Mouse (Mus musculus): ENCODE data around the gene Psmb3.

Psmb3 gene

DNA sequence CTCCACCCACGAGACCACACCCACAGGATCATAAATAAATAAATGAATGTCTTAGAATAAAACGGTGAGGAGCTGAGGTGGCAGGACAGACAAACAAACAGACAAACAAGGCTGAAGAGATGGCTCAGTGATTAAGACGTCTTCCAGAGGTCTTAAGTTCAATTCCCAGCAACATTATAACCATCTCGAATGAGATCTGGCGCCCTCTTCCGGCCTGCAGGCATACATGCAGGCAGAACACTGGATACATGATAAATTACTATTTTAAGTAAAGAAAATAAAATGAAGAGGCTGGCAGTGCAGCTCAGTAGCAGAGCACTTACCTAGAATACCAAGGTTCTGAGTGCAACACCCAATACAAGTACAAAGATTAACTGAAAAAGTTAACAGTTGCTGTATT, 35.5 kb downstream of the Psmb3 start:
- in situ Hi-C loops (cut with MboI; ENCODE audit: low pct_unique_long_range_greater_than_20kb in 1 of 2, low sequenced_read_pairs in 2 of 2, unreplicated experiment in 1 of 2) = loop anchor here in 1 of 2 experiments (5.0 kb wide), 1 partner anchor 36 kb away; the partner anchor contains the start of genes Pcgf2 and Psmb3

GRCm38 (mm10) chr11:97739155-97739554, 36.0 kb downstream of the Psmb3 start:
- in situ Hi-C loops (cut with MboI; ENCODE audit: low pct_unique_long_range_greater_than_20kb in 1 of 2, low sequenced_read_pairs in 2 of 2, unreplicated experiment in 1 of 2) = loop anchor here in 1 of 2 experiments (5.0 kb wide), 1 partner anchor 37 kb away; the partner anchor contains the start of genes Pcgf2 and Psmb3

DNA sequence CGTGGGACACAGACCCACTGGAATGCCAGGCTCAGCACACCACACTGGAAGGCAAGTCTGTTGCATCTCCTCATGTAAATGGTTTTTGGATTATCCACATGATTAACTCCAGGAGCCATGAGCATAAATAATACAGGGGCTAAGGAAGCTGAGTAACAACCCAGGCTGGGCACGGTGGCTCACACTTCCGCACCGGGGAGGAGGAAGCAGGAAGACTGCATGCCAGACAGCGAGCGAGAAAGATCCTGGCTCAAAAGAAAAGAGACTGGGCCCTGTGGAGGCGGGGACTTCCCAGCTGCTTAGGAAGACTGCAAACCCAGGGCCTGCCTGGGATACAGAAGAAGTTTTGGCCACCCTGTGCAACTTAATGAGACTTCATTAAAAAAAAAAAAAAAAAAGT, 37.0 kb downstream of the Psmb3 start:
- in situ Hi-C loops (cut with MboI; ENCODE audit: low pct_unique_long_range_greater_than_20kb in 1 of 2, low sequenced_read_pairs in 2 of 2, unreplicated experiment in 1 of 2) = no loop called here

DNA sequence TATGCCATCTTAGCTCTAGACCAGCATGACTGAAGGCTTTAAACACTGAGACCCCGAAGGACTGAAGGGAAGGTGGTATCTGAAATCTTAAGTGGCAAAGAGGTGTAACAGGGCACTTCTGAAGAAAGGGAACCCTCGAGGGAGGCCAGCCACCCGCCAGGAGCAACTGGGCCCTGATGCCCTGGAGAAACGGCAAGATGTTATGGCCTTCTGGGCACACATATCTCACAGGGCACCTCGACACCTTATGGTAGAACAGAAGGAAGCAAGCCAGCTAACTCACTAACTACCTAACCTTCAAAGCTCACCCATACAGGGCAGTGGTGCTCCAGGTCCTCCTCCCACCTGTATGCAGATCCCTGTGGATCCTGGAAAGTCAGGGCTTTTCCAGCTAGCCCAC, 39.0 kb downstream of the Psmb3 start:
- in situ Hi-C loops (cut with MboI; ENCODE audit: low pct_unique_long_range_greater_than_20kb in 1 of 2, low sequenced_read_pairs in 2 of 2, unreplicated experiment in 1 of 2) = no loop called here

- in situ Hi-C loops (cut with MboI; ENCODE audit: low pct_unique_long_range_greater_than_20kb in 1 of 2, low sequenced_read_pairs in 2 of 2, unreplicated experiment in 1 of 2) = no loop called here
These were observed 39.4 kb downstream of the Psmb3 start for GRCm38 (mm10) chr11:97742591-97742990.

GRCm38 (mm10) chr11:97743423-97743822, 40.2 kb downstream of the Psmb3 start:
- in situ Hi-C loops (cut with MboI; ENCODE audit: low pct_unique_long_range_greater_than_20kb in 1 of 2, low sequenced_read_pairs in 2 of 2, unreplicated experiment in 1 of 2) = no loop called here

DNA sequence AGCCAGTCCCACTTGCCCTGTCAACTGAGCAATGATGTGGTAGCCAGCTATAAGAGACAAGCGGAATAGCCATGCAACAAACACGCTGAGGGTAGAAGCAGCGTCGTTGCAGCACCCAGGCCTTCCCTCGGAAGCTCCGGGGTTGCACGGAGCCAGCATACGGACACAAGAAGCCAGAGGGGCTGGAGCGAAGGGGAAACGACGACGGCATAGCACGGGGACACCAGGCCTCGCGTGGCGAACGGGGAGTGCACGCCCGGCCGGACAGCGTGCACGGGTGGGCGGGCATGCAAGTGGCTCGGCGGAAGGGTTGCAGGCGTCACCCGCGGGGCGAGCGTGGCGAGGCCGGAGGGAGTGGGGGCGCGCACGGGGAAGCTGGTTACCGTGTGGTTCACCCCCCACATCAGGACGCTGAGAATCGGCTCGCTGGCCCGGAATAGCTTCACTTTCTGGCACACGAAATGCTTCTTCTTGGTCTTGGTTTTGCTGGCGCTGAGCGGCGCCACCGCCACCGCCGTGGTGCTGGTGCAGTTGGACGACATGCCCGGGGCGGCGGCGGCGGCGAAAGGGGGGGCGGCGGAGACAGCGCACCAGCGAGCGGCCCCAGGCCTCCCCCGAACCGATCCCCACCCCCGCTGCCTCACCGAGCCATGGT, 41.0 kb downstream of the Psmb3 start, which contains the start of gene Pip4k2b:
TSS of gene Pip4k2b (minus strand) at position 642 of the 655 bp plus-strand sequence.
- in situ Hi-C loops (cut with MboI; ENCODE audit: low pct_unique_long_range_greater_than_20kb in 1 of 2, low sequenced_read_pairs in 2 of 2, unreplicated experiment in 1 of 2) = no loop called here

- in situ Hi-C loops (cut with MboI; ENCODE audit: low pct_unique_long_range_greater_than_20kb in 1 of 2, low sequenced_read_pairs in 2 of 2, unreplicated experiment in 1 of 2) = no loop called here
These were observed 41.6 kb downstream of the Psmb3 start for GRCm38 (mm10) chr11:97744718-97745330.

DNA sequence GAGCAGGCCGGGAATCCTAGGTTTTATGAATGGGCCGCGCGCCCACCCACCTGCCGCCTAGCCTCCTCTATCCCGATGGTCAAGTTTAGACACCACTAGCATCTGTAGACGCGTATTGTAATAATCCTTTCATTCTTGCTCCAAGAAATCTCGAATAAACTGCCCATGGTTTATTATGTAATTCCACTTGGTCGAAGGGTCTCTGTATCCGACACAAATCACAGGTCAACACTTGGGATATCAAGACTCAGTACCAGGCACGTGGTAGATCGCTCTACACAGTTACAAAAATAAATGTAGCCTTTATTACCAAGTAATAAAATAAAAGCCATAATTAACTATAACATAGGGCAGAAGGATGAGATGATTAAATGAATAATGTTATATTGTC, 42.1 kb downstream of the Psmb3 start:
- in situ Hi-C loops (cut with MboI; ENCODE audit: low pct_unique_long_range_greater_than_20kb in 1 of 2, low sequenced_read_pairs in 2 of 2, unreplicated experiment in 1 of 2) = no loop called here

DNA sequence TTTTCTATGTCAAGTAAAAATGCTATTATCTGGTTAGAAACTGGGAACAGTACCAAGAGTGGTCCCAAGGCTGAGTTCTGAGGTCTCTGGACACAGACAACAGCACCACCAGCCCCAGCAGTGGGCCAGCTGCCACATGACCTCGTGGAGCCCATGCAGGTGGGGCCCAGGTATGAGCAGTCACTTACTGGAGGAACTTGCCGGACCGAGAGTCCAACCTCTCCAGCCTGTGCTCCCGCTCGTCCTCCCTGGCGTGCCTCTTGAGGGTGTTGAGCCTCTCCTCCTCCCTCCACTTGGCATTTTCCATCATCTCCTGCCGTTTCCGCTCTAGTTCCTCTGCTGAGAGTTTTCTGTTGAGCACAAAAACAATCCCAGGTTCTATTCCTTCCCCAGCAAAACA, 44.6 kb downstream of the Psmb3 start:
- in situ Hi-C loops (cut with MboI; ENCODE audit: low pct_unique_long_range_greater_than_20kb in 1 of 2, low sequenced_read_pairs in 2 of 2, unreplicated experiment in 1 of 2) = no loop called here

GRCm38 (mm10) chr11:97748496-97748895, 45.3 kb downstream of the Psmb3 start:
- in situ Hi-C loops (cut with MboI; ENCODE audit: low pct_unique_long_range_greater_than_20kb in 1 of 2, low sequenced_read_pairs in 2 of 2, unreplicated experiment in 1 of 2) = no loop called here

GRCm38 (mm10) chr11:97753277-97753676, 50.1 kb downstream of the Psmb3 start:
- in situ Hi-C loops (cut with MboI; ENCODE audit: low pct_unique_long_range_greater_than_20kb in 1 of 2, low sequenced_read_pairs in 2 of 2, unreplicated experiment in 1 of 2) = no loop called here

- in situ Hi-C loops (cut with MboI; ENCODE audit: low pct_unique_long_range_greater_than_20kb in 1 of 2, low sequenced_read_pairs in 2 of 2, unreplicated experiment in 1 of 2) = no loop called here
These were observed 54.9 kb downstream of the Psmb3 start for GRCm38 (mm10) chr11:97758125-97758524.

DNA sequence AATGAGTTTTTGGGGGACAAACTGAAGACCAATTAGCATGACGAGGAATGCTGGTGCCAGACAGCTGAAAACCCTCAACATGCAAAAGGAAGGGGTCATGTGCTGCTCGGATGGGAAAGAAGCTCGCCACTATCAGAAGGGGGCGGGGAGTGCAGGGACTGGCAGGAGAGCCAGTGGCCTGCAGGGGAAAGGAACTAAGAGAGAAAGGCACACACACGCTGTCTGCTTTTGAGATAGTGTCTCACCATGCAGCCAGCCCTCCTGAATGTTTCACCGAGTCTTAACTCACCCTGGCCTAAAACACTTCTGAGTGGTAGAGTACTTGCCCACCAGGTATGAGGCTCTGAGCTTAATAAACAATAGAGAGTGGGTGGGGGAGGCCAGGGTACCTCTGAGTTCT, 55.7 kb downstream of the Psmb3 start:
- in situ Hi-C loops (cut with MboI; ENCODE audit: low pct_unique_long_range_greater_than_20kb in 1 of 2, low sequenced_read_pairs in 2 of 2, unreplicated experiment in 1 of 2) = no loop called here

- in situ Hi-C loops (cut with MboI; ENCODE audit: low pct_unique_long_range_greater_than_20kb in 1 of 2, low sequenced_read_pairs in 2 of 2, unreplicated experiment in 1 of 2) = no loop called here
These were observed 58.4 kb downstream of the Psmb3 start for GRCm38 (mm10) chr11:97761638-97762037.

All from mouse embryonic stem cell (cell line).